Mouse (Mus musculus) heart, adult 8-10 months (tissue): Measurements from ENCODE around the gene Zfp423. TPM values are rescaled to one million over a fixed set of nuclear protein-coding genes. Genes with fewer than 3 reads are reported as not detected.
"Not testable (repeated sequence)": the region's sequence is repeated elsewhere in the genome, so short reads cannot be mapped to it uniquely, and the experiment has no call there.

Experiments
- DNase-seq: peaks from one replicate; pipeline ENCODE4 v3.0.0; 2022; ENCODE audit warnings: low spot score
- total RNA-seq, 4 experiments: library from RNA; stranded (reverse); gene quantifications; 2 replicates each; pipeline ENCODE4 v1.2.4; 2022

Gene Zfp423
- total RNA-seq, 4 experiments from 2014 or later, result 3.2 to 5.2 (median 3.6) TPM

GRCm38 (mm10) chr8:87904108-87904507 lies 55.3 kb downstream of the Zfp423 start:
- no peak for DNase-seq

- DNase-seq, result no peak
Observed at GRCm38 (mm10) chr8:87895203-87896041, 64.0 kb downstream of the Zfp423 start.

GRCm38 (mm10) chr8:87894287-87894686 lies 65.1 kb downstream of the Zfp423 start:
- DNase-seq, result no peak

- no peak for DNase-seq
Observed at GRCm38 (mm10) chr8:87893547-87893946, 65.8 kb downstream of the Zfp423 start.

GRCm38 (mm10) chr8:87892891-87893290 lies 66.5 kb downstream of the Zfp423 start:
- no peak for DNase-seq

- peak; percentile 16 for DNase-seq
Observed at GRCm38 (mm10) chr8:87891884-87892283, 67.5 kb downstream of the Zfp423 start.

- DNase-seq, result no peak
Observed at GRCm38 (mm10) chr8:87887956-87888355, 71.4 kb downstream of the Zfp423 start.

- DNase-seq, result no peak
Observed at GRCm38 (mm10) chr8:87881088-87881487, 78.3 kb downstream of the Zfp423 start.

- DNase-seq, result no peak
Observed at GRCm38 (mm10) chr8:87875852-87876251, 83.5 kb downstream of the Zfp423 start.

GRCm38 (mm10) chr8:87875452-87875851 lies 83.9 kb downstream of the Zfp423 start:
- peak; percentile 18 for DNase-seq

- DNase-seq, result no peak
Observed at GRCm38 (mm10) chr8:87872987-87873550, 86.3 kb downstream of the Zfp423 start.

GRCm38 (mm10) chr8:87872356-87872930 lies 87.0 kb downstream of the Zfp423 start:
- DNase-seq, result no peak

GRCm38 (mm10) chr8:87866586-87866985 lies 92.8 kb downstream of the Zfp423 start:
- DNase-seq, result no peak

- DNase-seq, result no peak
Observed at GRCm38 (mm10) chr8:87864236-87864635, 95.2 kb downstream of the Zfp423 start.

GRCm38 (mm10) chr8:87863128-87863527 lies 96.3 kb downstream of the Zfp423 start:
- DNase-seq, result no peak

- no peak for DNase-seq
Observed at GRCm38 (mm10) chr8:87861718-87862117, 97.7 kb downstream of the Zfp423 start.

- no peak for DNase-seq
Observed at GRCm38 (mm10) chr8:87860905-87861304, 98.5 kb downstream of the Zfp423 start.

GRCm38 (mm10) chr8:87851871-87852270 lies 107.5 kb downstream of the Zfp423 start:
- no peak for DNase-seq

GRCm38 (mm10) chr8:87851380-87851779 lies 108.0 kb downstream of the Zfp423 start:
- no peak for DNase-seq

- no peak for DNase-seq
Observed at GRCm38 (mm10) chr8:87848836-87849235, 110.6 kb downstream of the Zfp423 start.

- peak; percentile 27 for DNase-seq
Observed at GRCm38 (mm10) chr8:87847796-87848195, 111.6 kb downstream of the Zfp423 start.

GRCm38 (mm10) chr8:87842096-87842495 lies 117.3 kb downstream of the Zfp423 start:
- not testable (repeated sequence) for DNase-seq

- DNase-seq, result no peak
Observed at GRCm38 (mm10) chr8:87837266-87837665, 122.1 kb downstream of the Zfp423 start.
